Mouse (Mus musculus) heart, postnatal 4 days (tissue): ENCODE results near the gene Mctp1. TPM values are rescaled to one million over a fixed set of nuclear protein-coding genes. Genes with fewer than 3 reads are reported as not detected.
"Not testable (repeated sequence)": the region's sequence is repeated elsewhere in the genome, so short reads cannot be mapped to it uniquely, and the experiment has no call there.

Experiments
- DNase-seq: peaks from one replicate; pipeline ENCODE4 v3.0.0; 2021
- total RNA-seq, 2 experiments: library from RNA; stranded (reverse); gene quantifications; 2 replicates each; pipeline ENCODE4 v1.2.3; 2021

The Mctp1 gene
- total RNA-seq, 2 experiments from 2014 or later = 1.1 to 2.1 TPM

GRCm38 (mm10) chr13:76971046-76971445, 586.7 kb downstream of the Mctp1 start:
- not testable (repeated sequence) for DNase-seq

GRCm38 (mm10) chr13:77002628-77003027, 618.3 kb downstream of the Mctp1 start:
- DNase-seq = no peak

- DNase-seq = no peak
Measured at GRCm38 (mm10) chr13:77003684-77004083, 619.3 kb downstream of the Mctp1 start.

GRCm38 (mm10) chr13:77018851-77019250, 634.5 kb downstream of the Mctp1 start:
- DNase-seq = no peak

GRCm38 (mm10) chr13:77029594-77029993, 645.3 kb downstream of the Mctp1 start:
- peak; percentile 20 for DNase-seq

- DNase-seq = no peak
Measured at GRCm38 (mm10) chr13:77043375-77043774, 659.0 kb downstream of the Mctp1 start.

- no peak for DNase-seq
Measured at GRCm38 (mm10) chr13:77045375-77045774, 661.0 kb downstream of the Mctp1 start.

- DNase-seq = no peak
Measured at GRCm38 (mm10) chr13:77046416-77046815, 662.1 kb downstream of the Mctp1 start.

GRCm38 (mm10) chr13:77047179-77047931, 663.0 kb downstream of the Mctp1 start:
- DNase-seq = no peak

- no peak for DNase-seq
Measured at GRCm38 (mm10) chr13:77048461-77048860, 664.1 kb downstream of the Mctp1 start.

- DNase-seq = no peak
Measured at GRCm38 (mm10) chr13:77049736-77050135, 665.4 kb downstream of the Mctp1 start.

GRCm38 (mm10) chr13:77063221-77063620, 678.9 kb downstream of the Mctp1 start:
- no peak for DNase-seq

- no peak for DNase-seq
Measured at GRCm38 (mm10) chr13:77068847-77069246, 684.5 kb downstream of the Mctp1 start.

GRCm38 (mm10) chr13:77072030-77072429, 687.7 kb downstream of the Mctp1 start:
- no peak for DNase-seq

Other genes starting within 250 kb of the Mctp1 start
- gene Fam81b, start 79.5 kb upstream of the Mctp1 start, total RNA-seq = not detected